Mouse (Mus musculus) gastrocnemius, postnatal 25 days (tissue): ENCODE measurements around the gene Tdrd1. TPM values are rescaled to one million over a fixed set of nuclear protein-coding genes. Genes with fewer than 3 reads are reported as not detected.

Source experiments
- DNase-seq: peaks from one replicate; pipeline ENCODE4 v3.0.0; 2022
- total RNA-seq, 2 experiments: library from RNA; stranded (reverse); gene quantifications; 1 replicate in 1 of 2; 2 replicates in 1 of 2; pipeline ENCODE4 v1.2.3; 2021

The Tdrd1 gene
- total RNA-seq, 2 experiments from 2014 or later = not detected

DNA sequence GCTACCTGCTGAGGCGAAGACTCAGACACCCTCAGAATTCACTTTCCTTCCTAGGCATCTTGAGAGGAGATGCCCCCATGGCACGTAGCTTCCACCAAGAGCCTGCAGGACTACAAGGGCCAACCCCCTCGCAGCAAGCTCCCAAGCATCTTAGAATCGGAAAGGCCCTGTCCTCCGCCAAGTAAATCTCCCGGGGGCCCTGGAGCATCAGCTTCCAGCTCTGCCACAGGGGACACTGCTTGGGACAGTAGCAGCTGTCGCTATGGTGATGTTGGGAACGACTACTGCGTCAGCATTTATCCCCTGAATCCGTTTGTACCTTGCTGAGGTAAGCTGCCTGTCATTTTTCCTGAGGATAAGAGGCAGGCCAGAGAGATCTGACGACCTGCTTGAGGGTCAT, 84.6 kb downstream of the Tdrd1 start:
- DNase-seq = no peak

DNA sequence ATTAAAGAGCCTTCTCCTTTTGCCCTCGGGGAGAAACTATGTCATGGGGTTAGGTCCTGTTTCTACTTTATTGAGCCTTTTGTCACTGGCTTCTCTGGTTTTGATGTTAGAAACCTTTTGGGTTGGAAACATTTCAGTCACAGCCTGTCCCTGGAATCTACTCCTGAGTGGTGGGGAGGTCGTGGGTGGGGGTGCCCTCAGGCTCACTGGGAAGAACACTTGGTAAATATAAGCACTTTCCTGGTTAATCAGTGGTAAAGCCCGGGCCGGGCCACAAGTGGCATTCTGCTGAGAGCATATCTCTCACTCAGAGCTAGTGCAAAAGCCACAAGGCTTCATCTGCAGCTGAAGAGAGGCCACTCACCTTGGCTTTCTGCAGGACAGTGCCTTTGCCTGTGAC, 87.8 kb downstream of the Tdrd1 start:
- no peak for DNase-seq

DNA sequence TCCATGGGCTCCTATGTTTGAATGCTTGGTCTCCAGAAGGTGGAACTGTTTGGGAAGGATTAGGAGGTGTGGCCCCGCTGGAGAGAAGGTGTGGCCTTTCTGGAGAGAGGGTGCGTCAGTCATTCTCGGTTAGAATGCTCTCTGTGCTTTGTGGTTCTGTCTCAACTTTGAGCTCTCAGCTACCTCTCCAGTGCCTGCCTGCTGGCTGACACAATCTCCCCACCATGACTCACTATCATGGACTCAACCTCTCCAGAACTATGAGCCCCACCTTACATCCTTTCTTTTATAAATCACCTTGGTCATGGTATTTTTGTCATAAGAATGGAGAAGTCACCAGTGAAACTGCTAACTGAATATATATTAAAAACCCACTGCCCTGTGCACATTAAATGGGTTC, 88.6 kb downstream of the Tdrd1 start:
- no peak for DNase-seq

DNA sequence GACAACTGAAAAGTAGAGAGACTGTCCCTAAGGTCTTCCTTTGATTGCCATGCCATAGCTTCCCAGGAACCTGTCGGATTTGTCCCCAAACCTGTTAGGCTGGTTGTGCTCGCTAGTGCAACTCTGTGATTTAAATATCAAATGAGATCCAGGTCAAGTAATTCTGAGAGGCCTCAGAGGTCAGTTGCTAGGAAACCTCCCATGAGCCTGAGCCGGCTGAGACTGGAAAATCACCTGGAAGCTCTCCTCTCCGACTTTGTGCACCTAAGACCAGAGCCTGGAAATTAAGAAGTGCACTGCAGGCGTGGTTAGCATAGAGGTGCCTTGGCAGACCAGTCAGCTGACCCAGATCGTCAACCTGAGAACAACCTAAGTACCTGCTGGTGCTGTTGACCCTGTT, 89.1 kb downstream of the Tdrd1 start:
- no peak for DNase-seq

Other genes with a start within 250 kb of the Tdrd1 start
- under 1 TPM; 0.08 to 0.27 TPM for gene Adrb1, start 104.0 kb upstream of the Tdrd1 start, total RNA-seq
- gene Ccdc186, start 4.0 kb upstream of the Tdrd1 start, total RNA-seq = 10 to 100 TPM; 18.8 to 19.2 TPM
- gene Vwa2, start 48.0 kb downstream of the Tdrd1 start, total RNA-seq = not detected
- 1 to 10 TPM; 2.3 to 3.8 TPM for gene Afap1l2, start 182.0 kb downstream of the Tdrd1 start, total RNA-seq